Mouse (Mus musculus) C2C12 (cell line): ENCODE data around the gene Akap10.

Experiments
- CEBPB ChIP-seq: IDR thresholded peaks from one replicate; pipeline ENCODE4 v1.6.1; 2011; ENCODE audit warnings: low read depth, mild to moderate bottlenecking, control low read depth, moderate library complexity
- CTCF ChIP-seq: IDR thresholded peaks from one replicate; pipeline ENCODE4 v1.5.1; 2011; ENCODE audit not compliant: control insufficient read depth, insufficient read depth, insufficient read length
- FOSL1 ChIP-seq: IDR thresholded peaks from one replicate; pipeline ENCODE4 v1.8.0; 2011; ENCODE audit warnings: mild to moderate bottlenecking, low read length; ENCODE audit not compliant: poor library complexity, insufficient read depth, severe bottlenecking
- MAX ChIP-seq: IDR thresholded peaks from one replicate; pipeline ENCODE4 v1.6.1; 2011; ENCODE audit warnings: mild to moderate bottlenecking, control low read depth
- MYOD1 ChIP-seq: IDR thresholded peaks from one replicate; pipeline ENCODE4 v1.6.1; 2011; ENCODE audit warnings: low read depth; ENCODE audit not compliant: control insufficient read depth, insufficient read length
- MYOG ChIP-seq: IDR thresholded peaks from one replicate; pipeline ENCODE4 v1.6.1; 2011; ENCODE audit not compliant: control insufficient read depth, insufficient read length; ENCODE audit errors: extremely low read depth

GRCm38 (mm10) chr11:61950632-61951031 is 20.6 kb upstream of the Akap10 start:
- TF ChIP-seq CTCF (peak; percentile 93), CEBPB (peak; percentile 61), MYOD1 (no peak), FOSL1 (peak; percentile 69), MAX (peak; percentile 49), MYOG (no peak)
